Mouse (Mus musculus): ENCODE results near the gene Amhr2. TPM values are rescaled to one million over a fixed set of nuclear protein-coding genes. Genes with fewer than 3 reads are reported as not detected.

Gene Amhr2
- polyA plus RNA-seq, 1 experiment: 0.08 TPM

DNA sequence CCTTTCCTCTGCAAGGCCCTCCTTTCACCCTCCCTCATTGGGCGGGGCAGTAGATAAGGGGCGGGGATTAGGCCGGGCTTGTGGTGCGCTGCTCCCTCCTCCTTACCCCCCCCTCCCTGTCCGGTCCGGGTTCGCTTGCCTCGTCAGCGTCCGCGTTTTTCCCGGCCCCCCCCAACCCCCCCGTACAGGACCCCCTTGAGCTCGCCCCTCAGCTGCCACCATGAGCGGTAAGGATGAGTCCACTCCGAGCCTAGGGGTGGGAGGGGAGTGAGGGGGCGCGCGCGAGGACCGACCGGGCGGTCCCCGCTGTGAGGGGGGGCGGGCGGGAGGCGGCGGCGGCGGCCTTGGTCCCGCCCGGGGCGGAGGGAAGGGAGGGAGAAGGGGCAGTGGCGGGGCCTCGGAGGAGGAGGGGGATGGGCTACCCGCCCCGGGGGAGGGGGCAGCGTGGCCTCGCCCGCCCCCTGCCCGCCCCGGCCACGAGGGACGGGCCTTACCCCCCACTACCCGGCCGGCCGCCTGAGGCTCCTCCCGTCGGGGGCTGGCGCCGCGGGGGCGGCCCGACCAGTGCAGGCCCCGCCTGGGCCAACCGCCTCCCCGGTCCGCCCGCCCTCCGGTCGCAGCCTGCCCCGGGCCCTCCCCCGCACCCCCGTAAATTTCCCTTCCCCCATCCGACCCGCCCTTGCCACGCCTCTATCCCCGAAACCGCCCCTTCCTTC lies 38.8 kb upstream of the Amhr2 start:
- Histone ChIP-seq H3K4me1 (ENCODE audit: control insufficient read depth) (peaks cover 68% of the 10 kb centered on the region), H3K9me3 (ENCODE audit: control insufficient read depth, low read length) (no peaks in the 10 kb centered on the region)
- TF ChIP-seq GATA1 (IDR thresholded peaks at IDR 0.05; ENCODE audit: low read length) (peak; percentile 51; the same call in 1 of the 2 replicates), TAL1 (IDR thresholded peaks at IDR 0.05; ENCODE audit: low read length) (no peak)

DNA sequence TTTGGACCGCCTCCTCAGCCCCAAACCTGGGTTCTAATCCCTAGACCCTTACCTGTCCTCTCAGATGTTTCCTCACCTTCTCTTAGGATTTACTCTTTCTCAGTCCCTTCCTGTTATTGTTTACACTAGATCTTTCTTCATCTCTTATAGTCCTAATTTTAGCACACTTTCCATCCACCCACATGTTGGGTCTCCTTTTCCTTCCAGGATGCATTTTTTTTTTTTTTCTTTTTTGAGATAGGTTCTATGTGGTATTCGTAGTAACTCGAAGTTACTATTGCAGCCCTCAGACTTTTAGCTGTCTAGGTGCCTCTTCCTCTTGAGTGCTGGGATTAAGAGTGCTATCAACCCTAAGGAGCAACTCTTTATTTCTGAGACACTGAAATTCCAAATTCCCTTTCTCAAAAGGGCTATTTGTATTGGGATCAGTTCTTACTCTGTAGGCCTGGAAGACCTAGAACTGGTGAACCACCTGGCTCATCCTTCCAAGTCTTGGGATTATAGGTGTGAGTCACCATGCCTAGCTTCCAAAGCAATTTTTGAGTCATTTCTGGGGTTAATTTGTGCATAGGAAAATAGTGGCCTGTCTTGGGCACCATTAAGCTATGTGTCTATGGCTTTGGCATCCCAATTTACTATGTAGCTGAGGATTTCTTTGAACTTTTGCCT lies 38.1 kb upstream of the Amhr2 start:
- peaks cover 68% of the 10 kb centered on the region for H3K4me1 ChIP-seq (ENCODE audit: control insufficient read depth)
- no peaks in the 10 kb centered on the region for H3K9me3 ChIP-seq (ENCODE audit: control insufficient read depth, low read length)
- no peaks in the 10 kb centered on the region for H3K27me3 ChIP-seq (ENCODE audit: control insufficient read depth)
- TF ChIP-seq TAL1 (IDR thresholded peaks at IDR 0.05; ENCODE audit: low read length): no peak
- TF ChIP-seq GATA1 (IDR thresholded peaks at IDR 0.05; ENCODE audit: low read length): no peak
- peak overlapping the region; percentile 82 for H3K4me3 ChIP-seq (replicated peaks)
- H3K36me3 ChIP-seq (ENCODE audit: control insufficient read depth): peaks cover 50% of the 10 kb centered on the region

More for the DNA sequence above, 38.8 kb upstream of the Amhr2 start:
- Histone ChIP-seq H3K27me3 (ENCODE audit: control insufficient read depth) (no peaks in the 10 kb centered on the region), H3K4me3 (replicated peaks) (peak overlapping the region; percentile 82), H3K36me3 (ENCODE audit: control insufficient read depth) (peaks cover 43% of the 10 kb centered on the region)

DNA sequence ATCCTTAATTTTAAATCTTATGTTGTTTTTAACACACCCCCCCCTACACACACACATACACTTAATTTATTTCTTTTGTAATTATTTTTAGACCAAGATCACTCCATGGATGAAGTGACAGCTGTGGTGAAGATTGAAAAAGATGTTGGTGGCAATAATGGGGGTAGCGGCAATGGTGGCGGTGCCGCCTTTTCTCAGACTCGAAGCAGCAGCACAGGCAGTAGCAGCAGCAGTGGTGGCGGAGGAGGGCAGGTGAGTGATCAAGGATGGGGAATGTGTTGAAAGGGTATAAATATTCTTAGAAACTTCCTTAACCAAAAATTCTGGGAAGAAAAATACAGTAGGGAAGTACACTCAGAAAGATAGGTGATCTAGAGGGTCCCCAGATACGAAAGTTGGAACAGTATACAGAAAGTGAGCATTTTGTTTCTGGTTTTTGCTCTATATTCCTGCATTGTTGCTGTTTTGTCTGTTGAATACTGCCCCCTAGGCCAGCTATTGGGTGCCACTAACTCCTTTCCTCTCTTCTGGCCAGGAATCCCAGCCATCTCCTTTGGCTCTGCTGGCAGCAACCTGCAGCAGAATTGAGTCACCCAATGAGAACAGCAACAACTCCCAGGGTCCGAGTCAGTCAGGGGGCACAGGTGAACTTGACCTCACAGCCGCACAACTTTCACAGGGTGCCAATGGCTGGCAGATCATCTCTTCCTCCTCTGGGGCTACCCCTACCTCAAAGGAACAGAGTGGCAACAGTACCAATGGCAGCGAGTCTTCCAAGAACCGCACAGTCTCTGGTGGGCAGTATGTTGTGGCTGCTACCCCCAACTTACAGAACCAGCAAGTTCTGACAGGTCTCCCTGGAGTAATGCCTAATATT lies 37.2 kb upstream of the Amhr2 start:
- H3K4me3 ChIP-seq (replicated peaks): no peak overlapping the region
- H3K4me1 ChIP-seq (ENCODE audit: control insufficient read depth): peaks cover 67% of the 10 kb centered on the region
- H3K27me3 ChIP-seq (ENCODE audit: control insufficient read depth): no peaks in the 10 kb centered on the region
- peaks cover 58% of the 10 kb centered on the region for H3K36me3 ChIP-seq (ENCODE audit: control insufficient read depth)
- no peak for TF ChIP-seq GATA1 (IDR thresholded peaks at IDR 0.05; ENCODE audit: low read length)
- TF ChIP-seq TAL1 (IDR thresholded peaks at IDR 0.05; ENCODE audit: low read length): no peak
- H3K9me3 ChIP-seq (ENCODE audit: control insufficient read depth, low read length): no peaks in the 10 kb centered on the region

DNA sequence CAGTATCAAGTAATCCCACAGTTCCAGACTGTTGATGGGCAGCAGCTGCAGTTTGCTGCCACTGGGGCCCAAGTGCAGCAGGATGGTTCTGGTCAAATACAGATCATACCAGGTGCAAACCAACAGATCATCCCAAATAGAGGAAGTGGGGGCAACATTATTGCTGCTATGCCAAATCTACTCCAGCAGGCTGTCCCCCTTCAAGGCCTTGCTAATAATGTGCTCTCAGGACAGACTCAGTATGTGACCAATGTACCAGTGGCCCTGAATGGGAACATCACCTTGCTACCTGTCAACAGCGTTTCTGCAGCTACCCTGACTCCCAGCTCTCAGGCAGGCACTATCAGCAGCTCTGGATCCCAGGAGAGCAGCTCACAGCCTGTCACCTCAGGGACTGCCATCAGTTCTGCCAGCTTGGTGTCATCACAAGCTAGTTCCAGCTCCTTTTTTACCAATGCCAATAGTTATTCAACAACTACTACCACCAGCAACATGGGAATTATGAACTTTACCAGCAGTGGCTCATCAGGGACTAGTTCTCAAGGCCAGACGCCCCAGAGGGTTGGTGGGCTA lies 36.5 kb upstream of the Amhr2 start:
- H3K36me3 ChIP-seq (ENCODE audit: control insufficient read depth): peaks cover 65% of the 10 kb centered on the region
- TF ChIP-seq TAL1 (IDR thresholded peaks at IDR 0.05; ENCODE audit: low read length) (no peak), GATA1 (IDR thresholded peaks at IDR 0.05; ENCODE audit: low read length) (no peak)
- H3K9me3 ChIP-seq (ENCODE audit: control insufficient read depth, low read length): no peaks in the 10 kb centered on the region
- H3K27me3 ChIP-seq (ENCODE audit: control insufficient read depth): no peaks in the 10 kb centered on the region
- peak overlapping the region; percentile 0 for H3K4me3 ChIP-seq (replicated peaks)
- H3K4me1 ChIP-seq (ENCODE audit: control insufficient read depth): peaks cover 67% of the 10 kb centered on the region

DNA sequence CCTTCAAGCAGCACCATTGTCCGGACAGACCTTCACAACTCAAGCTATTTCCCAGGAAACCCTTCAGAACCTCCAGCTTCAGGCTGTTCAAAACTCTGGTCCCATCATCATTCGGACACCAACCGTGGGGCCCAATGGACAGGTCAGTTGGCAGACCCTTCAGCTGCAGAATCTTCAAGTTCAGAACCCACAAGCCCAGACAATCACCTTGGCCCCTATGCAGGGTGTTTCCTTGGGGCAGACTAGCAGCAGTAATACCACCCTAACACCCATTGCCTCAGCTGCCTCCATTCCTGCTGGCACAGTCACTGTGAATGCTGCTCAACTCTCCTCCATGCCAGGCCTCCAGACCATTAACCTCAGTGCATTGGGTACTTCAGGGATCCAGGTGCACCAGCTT lies 35.9 kb upstream of the Amhr2 start:
- H3K4me1 ChIP-seq (ENCODE audit: control insufficient read depth): peaks cover 63% of the 10 kb centered on the region
- peak overlapping the region; percentile 35 for H3K4me3 ChIP-seq (replicated peaks)
- peaks cover 71% of the 10 kb centered on the region for H3K36me3 ChIP-seq (ENCODE audit: control insufficient read depth)
- H3K9me3 ChIP-seq (ENCODE audit: control insufficient read depth, low read length): no peaks in the 10 kb centered on the region
- no peak for TF ChIP-seq GATA1 (IDR thresholded peaks at IDR 0.05; ENCODE audit: low read length)
- no peak for TF ChIP-seq TAL1 (IDR thresholded peaks at IDR 0.05; ENCODE audit: low read length)
- H3K27me3 ChIP-seq (ENCODE audit: control insufficient read depth): no peaks in the 10 kb centered on the region

DNA sequence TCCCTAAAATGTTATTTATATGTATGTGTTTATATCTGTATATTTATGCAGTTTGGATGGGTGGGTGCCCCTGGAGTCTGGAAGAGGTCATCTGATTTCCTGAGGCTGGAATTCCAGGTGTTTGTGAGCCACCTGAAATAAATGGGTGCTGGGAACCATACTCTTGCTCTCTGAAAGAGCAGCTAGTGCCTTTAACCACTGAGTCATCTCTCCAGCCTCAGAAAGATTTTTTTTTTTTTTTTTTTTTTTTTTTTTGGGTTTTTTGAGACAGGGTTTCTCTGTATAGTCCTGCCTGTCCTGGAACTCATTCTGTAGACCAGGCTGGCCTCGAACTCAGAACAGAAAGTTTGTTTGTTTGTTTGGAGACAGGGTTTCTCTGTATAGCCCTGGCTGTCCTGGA lies 34.1 kb upstream of the Amhr2 start:
- H3K9me3 ChIP-seq (ENCODE audit: control insufficient read depth, low read length): no peaks in the 10 kb centered on the region
- peaks cover 89% of the 10 kb centered on the region for H3K36me3 ChIP-seq (ENCODE audit: control insufficient read depth)
- H3K4me1 ChIP-seq (ENCODE audit: control insufficient read depth): peaks cover 53% of the 10 kb centered on the region
- H3K27me3 ChIP-seq (ENCODE audit: control insufficient read depth): no peaks in the 10 kb centered on the region
- TF ChIP-seq GATA1 (IDR thresholded peaks at IDR 0.05; ENCODE audit: low read length): no peak
- H3K4me3 ChIP-seq (replicated peaks): peak overlapping the region; percentile 17

DNA sequence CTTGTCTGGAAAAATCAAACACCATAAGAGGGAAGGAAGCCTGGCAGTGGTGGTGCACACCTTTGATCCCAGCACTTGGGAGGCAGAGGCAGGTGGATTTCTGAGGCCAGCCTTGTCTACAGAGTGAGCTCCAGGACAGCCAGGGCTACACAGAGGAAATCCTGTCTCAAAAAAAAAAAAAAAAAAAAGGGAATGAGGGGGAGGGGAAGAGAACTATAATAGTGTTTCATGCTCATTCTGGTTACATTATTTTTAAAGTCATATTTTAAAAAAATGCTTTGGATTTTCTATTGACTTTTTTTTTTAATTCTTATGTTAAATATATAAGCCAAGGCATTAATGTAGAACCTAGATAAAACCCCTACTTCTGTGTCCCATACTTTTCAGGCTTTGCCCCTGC lies 31.5 kb upstream of the Amhr2 start:
- no peak for TF ChIP-seq GATA1 (IDR thresholded peaks at IDR 0.05; ENCODE audit: low read length)
- no peak for TF ChIP-seq TAL1 (IDR thresholded peaks at IDR 0.05; ENCODE audit: low read length)
- H3K9me3 ChIP-seq (ENCODE audit: control insufficient read depth, low read length): no peaks in the 10 kb centered on the region
- no peak overlapping the region for H3K4me3 ChIP-seq (replicated peaks)
- H3K27me3 ChIP-seq (ENCODE audit: control insufficient read depth): no peaks in the 10 kb centered on the region
- peaks cover 34% of the 10 kb centered on the region for H3K4me1 ChIP-seq (ENCODE audit: control insufficient read depth)
- peaks cover 93% of the 10 kb centered on the region for H3K36me3 ChIP-seq (ENCODE audit: control insufficient read depth)

DNA sequence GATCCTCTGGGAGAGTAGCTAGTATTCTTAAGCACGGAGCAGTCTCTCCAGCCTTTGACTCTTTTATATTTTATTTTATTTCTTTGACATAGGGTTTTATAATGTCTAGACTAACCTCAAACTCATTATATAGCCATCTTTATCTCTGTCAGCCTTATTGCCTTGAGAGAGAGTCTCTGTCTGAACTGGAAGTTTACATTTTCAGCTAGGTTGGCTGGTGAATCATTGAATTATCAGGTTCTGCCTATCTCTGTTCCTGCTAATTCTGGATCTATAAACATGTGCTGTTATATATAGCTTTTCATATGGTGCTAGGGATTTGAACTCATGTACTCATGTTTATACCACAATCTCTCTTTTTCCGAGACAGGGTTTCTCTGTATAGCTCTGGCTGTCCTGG lies 27.6 kb upstream of the Amhr2 start:
- H3K4me3 ChIP-seq (replicated peaks): no peak overlapping the region
- H3K36me3 ChIP-seq (ENCODE audit: control insufficient read depth): peaks cover 83% of the 10 kb centered on the region
- TF ChIP-seq TAL1 (IDR thresholded peaks at IDR 0.05; ENCODE audit: low read length): no peak
- TF ChIP-seq GATA1 (IDR thresholded peaks at IDR 0.05; ENCODE audit: low read length): no peak
- no peaks in the 10 kb centered on the region; the same call in 1 of the 2 replicates for H3K4me1 ChIP-seq (ENCODE audit: control insufficient read depth)
- no peaks in the 10 kb centered on the region for H3K9me3 ChIP-seq (ENCODE audit: control insufficient read depth, low read length)
- H3K27me3 ChIP-seq (ENCODE audit: control insufficient read depth): no peaks in the 10 kb centered on the region
